ENCODE assay signal across 8 mouse cellular contexts in genomic region chr7:44901230-44901722, GRCm38 (mm10). TPM values are rescaled to one million over a fixed set of nuclear protein-coding genes. Genes with fewer than 3 reads are reported as not detected.
DNase-seq lines count a peak whose midpoint lies in the region; ATAC-seq and TF ChIP-seq lines count a peak whose summit lies in the region.

No protein-coding gene starts in this region.

- TF ChIP-seq CTCF in heart, postnatal 0 days (IDR thresholded peaks at IDR 0.05; ENCODE audit: low read depth), result no peak

- H3K4me1 ChIP-seq in heart, embryonic 14.5 days (ENCODE audit: control insufficient read depth in 2 of 2, insufficient read depth in 2 of 2, low read length in 2 of 2), result peaks cover 12 to 22% of the 10 kb centered on the region in 2 experiments
- H3K4me1 ChIP-seq in heart, postnatal 0 days (ENCODE audit: control insufficient read depth, insufficient read depth), result peaks cover 8% of the 10 kb centered on the region
- H3K4me1 ChIP-seq in limb, embryonic 15.5 days, result peaks cover 36% of the 10 kb centered on the region
- H3K4me1 ChIP-seq in midbrain, embryonic 15.5 days, result peaks cover 33% of the 10 kb centered on the region

- ATAC-seq in heart, embryonic 14.5 days (ENCODE audit: insufficient number of reproducible peaks, insufficient read depth, low FRiP score, low read depth), result no peak
- ATAC-seq in heart, postnatal 0 days (ENCODE audit: insufficient read depth, low read depth), result peak; percentile 38; the same call in 1 of the 2 replicates
- ATAC-seq in limb, embryonic 15.5 days (ENCODE audit: insufficient number of reproducible peaks, low FRiP score, low TSS enrichment, low read depth), result no peak
- 0 out of 2 replicates have a peak, but pooled peaks have one; percentile 7 for ATAC-seq in midbrain, embryonic 15.5 days (replicated peaks)

- no peak overlapping the region for H3K9ac ChIP-seq in heart, embryonic 14.5 days (ENCODE audit: low read length)
- no peak overlapping the region for H3K9ac ChIP-seq in heart, postnatal 0 days (replicated peaks; ENCODE audit: low read depth, low read length)
- H3K9ac ChIP-seq in limb, embryonic 15.5 days, result no peak overlapping the region
- no peak overlapping the region for H3K9ac ChIP-seq in midbrain, embryonic 15.5 days

- DNase-seq in heart, postnatal 10 days, result no peak
- peak; percentile 62 for DNase-seq in brain, adult 2 months (ENCODE audit: low read depth, low spot score)
- peak; percentile 60 for DNase-seq in heart, postnatal 0 days (ENCODE audit: low spot score)
- peak; percentile 79 for DNase-seq in thymus, postnatal 25 days
- DNase-seq in cerebellum, adult 9-10 months, result no peak

- H3K9me3 ChIP-seq in heart, embryonic 14.5 days (ENCODE audit: control insufficient read depth, low read length), result no peaks in the 10 kb centered on the region
- H3K9me3 ChIP-seq in heart, postnatal 0 days (replicated peaks; ENCODE audit: control insufficient read depth, low read length), result no peaks in the 10 kb centered on the region
- no peaks in the 10 kb centered on the region for H3K9me3 ChIP-seq in limb, embryonic 15.5 days
- H3K9me3 ChIP-seq in midbrain, embryonic 15.5 days, result no peaks in the 10 kb centered on the region

- H3K4me3 ChIP-seq in heart, embryonic 14.5 days (ENCODE audit: control insufficient read depth in 1 of 2, insufficient read depth in 1 of 2, low read depth in 1 of 2, low read length in 2 of 2), result peak overlapping the region; percentile 13 to 28
- H3K4me3 ChIP-seq in heart, postnatal 0 days (ENCODE audit: low read depth, low read length), result peak overlapping the region; percentile 28
- peak overlapping the region; percentile 29 for H3K4me3 ChIP-seq in limb, embryonic 15.5 days
- no peak overlapping the region for H3K4me3 ChIP-seq in midbrain, embryonic 15.5 days

- WGBS in heart, embryonic 14.5 days, result 11% methylated on average over 21 of the region's 21 CpGs
- 20% methylated on average over 21 of the region's 21 CpGs for WGBS in heart, postnatal 0 days
- 17% methylated on average over 21 of the region's 21 CpGs for WGBS in limb, embryonic 15.5 days
- 21% methylated on average over 21 of the region's 21 CpGs for WGBS in midbrain, embryonic 15.5 days

- H3K27me3 ChIP-seq in heart, embryonic 14.5 days (ENCODE audit: control insufficient read depth, insufficient read depth, low read length), result no peaks in the 10 kb centered on the region
- H3K27me3 ChIP-seq in heart, postnatal 0 days (ENCODE audit: control insufficient read depth, insufficient read depth, low read length), result no peaks in the 10 kb centered on the region
- H3K27me3 ChIP-seq in limb, embryonic 15.5 days, result no peaks in the 10 kb centered on the region
- no peaks in the 10 kb centered on the region for H3K27me3 ChIP-seq in midbrain, embryonic 15.5 days (replicated peaks)

- peaks cover 74% of the 10 kb centered on the region for H3K36me3 ChIP-seq in heart, embryonic 14.5 days (ENCODE audit: control insufficient read depth, insufficient read depth, low read length)
- peaks cover 62% of the 10 kb centered on the region for H3K36me3 ChIP-seq in heart, postnatal 0 days (replicated peaks; ENCODE audit: control insufficient read depth, insufficient read depth, low read length)
- H3K36me3 ChIP-seq in limb, embryonic 15.5 days, result peaks cover 65% of the 10 kb centered on the region
- H3K36me3 ChIP-seq in midbrain, embryonic 15.5 days (replicated peaks), result peaks cover 41% of the 10 kb centered on the region

- peak overlapping the region; percentile 54 for H3K4me2 ChIP-seq in heart, embryonic 14.5 days (ENCODE audit: low read length)
- H3K4me2 ChIP-seq in heart, postnatal 0 days (ENCODE audit: low read depth, low read length), result peak overlapping the region; percentile 53
- peak overlapping the region; percentile 41 for H3K4me2 ChIP-seq in limb, embryonic 15.5 days
- H3K4me2 ChIP-seq in midbrain, embryonic 15.5 days, result peak overlapping the region; percentile 35

- TF ChIP-seq EP300 in heart, postnatal 0 days (IDR thresholded peaks at IDR 0.05; ENCODE audit: low read depth), result no peak

- intact Hi-C loops in heart, postnatal 10 days (cut with DNase I), result no loop called here

- H3K27ac ChIP-seq in heart, embryonic 14.5 days (replicated peaks in 1 of 2; ENCODE audit: control insufficient read depth in 1 of 2, insufficient read depth in 1 of 2, low read depth in 2 of 2, low read length in 2 of 2), result peak overlapping the region in 1 of 2 experiments; percentile 10; a peak in 1 of 4 replicates
- H3K27ac ChIP-seq in heart, postnatal 0 days (ENCODE audit: low read depth), result peak overlapping the region; percentile 18; the same call in 1 of the 2 replicates
- peak overlapping the region; percentile 79 for H3K27ac ChIP-seq in limb, embryonic 15.5 days
- peak overlapping the region; percentile 13; the same call in 1 of the 2 replicates for H3K27ac ChIP-seq in midbrain, embryonic 15.5 days

RNA-seq across cellular contexts. Expression of gene Fuz, which starts 5.4 kb away (rescaled TPM):
- 11.9 and 14.5 TPM in 2 replicates for polyA plus RNA-seq in heart, embryonic 14.5 days (2014; fragmentation: Nextera tagmentation; extraction: Ambion mirVana)
- total RNA-seq in heart, postnatal 10 days (2021), result 10 to 100 TPM; 12.2 to 18.2 TPM
- 25.0 and 50.8 TPM in 2 replicates for total RNA-seq in heart, postnatal 0 days (2014; rRNA removed; ENCODE audit: low replicate concordance)
- 10.0 and 12.0 TPM in 2 replicates for polyA plus RNA-seq in heart, postnatal 0 days (2015; fragmentation: Nextera tagmentation; extraction: Ambion mirVana)
- polyA plus RNA-seq in limb, embryonic 15.5 days (2015; fragmentation: Nextera tagmentation; extraction: Ambion mirVana), result 22.8 and 24.2 TPM in 2 replicates
- 20.3 and 22.9 TPM in 2 replicates for polyA plus RNA-seq in midbrain, embryonic 15.5 days (2015; fragmentation: Nextera tagmentation; extraction: Ambion mirVana)

RNA-seq across cellular contexts. Expression of gene Med25, which starts 8.8 kb away (rescaled TPM):
- polyA plus RNA-seq in heart, embryonic 14.5 days (2014; fragmentation: Nextera tagmentation; extraction: Ambion mirVana), result 52.6 and 59.5 TPM in 2 replicates
- 10 to 100 TPM; 67.7 to 77.1 TPM for total RNA-seq in heart, postnatal 10 days (2021)
- 112 and 136 TPM in 2 replicates for total RNA-seq in heart, postnatal 0 days (2014; rRNA removed; ENCODE audit: low replicate concordance)
- 69.0 and 73.3 TPM in 2 replicates for polyA plus RNA-seq in heart, postnatal 0 days (2015; fragmentation: Nextera tagmentation; extraction: Ambion mirVana)
- 103 and 109 TPM in 2 replicates for polyA plus RNA-seq in limb, embryonic 15.5 days (2015; fragmentation: Nextera tagmentation; extraction: Ambion mirVana)
- 179 TPM in 2 replicates for polyA plus RNA-seq in midbrain, embryonic 15.5 days (2015; fragmentation: Nextera tagmentation; extraction: Ambion mirVana)

RNA-seq across cellular contexts. Expression of gene Ap2a1, which starts 28.0 kb away (rescaled TPM):
- 54.0 and 58.8 TPM in 2 replicates for polyA plus RNA-seq in heart, embryonic 14.5 days (2014; fragmentation: Nextera tagmentation; extraction: Ambion mirVana)
- total RNA-seq in heart, postnatal 10 days (2021), result 10 to 100 TPM; 90.9 to 91.1 TPM
- 63.1 and 99.0 TPM in 2 replicates for total RNA-seq in heart, postnatal 0 days (2014; rRNA removed; ENCODE audit: low replicate concordance)
- polyA plus RNA-seq in heart, postnatal 0 days (2015; fragmentation: Nextera tagmentation; extraction: Ambion mirVana), result 36.2 and 37.1 TPM in 2 replicates
- polyA plus RNA-seq in limb, embryonic 15.5 days (2015; fragmentation: Nextera tagmentation; extraction: Ambion mirVana), result 68.8 and 71.9 TPM in 2 replicates
- polyA plus RNA-seq in midbrain, embryonic 15.5 days (2015; fragmentation: Nextera tagmentation; extraction: Ambion mirVana), result 122 and 140 TPM in 2 replicates

RNA-seq across cellular contexts. Expression of gene Ptov1, which starts 31.7 kb away (rescaled TPM):
- 279 and 310 TPM in 2 replicates for polyA plus RNA-seq in heart, embryonic 14.5 days (2014; fragmentation: Nextera tagmentation; extraction: Ambion mirVana)
- 100 to 1,000 TPM; 189 to 196 TPM for total RNA-seq in heart, postnatal 10 days (2021)
- 335 and 364 TPM in 2 replicates for total RNA-seq in heart, postnatal 0 days (2014; rRNA removed; ENCODE audit: low replicate concordance)
- 246 and 248 TPM in 2 replicates for polyA plus RNA-seq in heart, postnatal 0 days (2015; fragmentation: Nextera tagmentation; extraction: Ambion mirVana)
- 286 and 373 TPM in 2 replicates for polyA plus RNA-seq in limb, embryonic 15.5 days (2015; fragmentation: Nextera tagmentation; extraction: Ambion mirVana)
- polyA plus RNA-seq in midbrain, embryonic 15.5 days (2015; fragmentation: Nextera tagmentation; extraction: Ambion mirVana), result 517 and 553 TPM in 2 replicates

RNA-seq across cellular contexts. Expression of gene Tsks, which starts 41.7 kb away (rescaled TPM):
- polyA plus RNA-seq in heart, embryonic 14.5 days (2014; fragmentation: Nextera tagmentation; extraction: Ambion mirVana), result not detected in 2 replicates
- not detected for total RNA-seq in heart, postnatal 10 days (2021)
- not detected in 2 replicates for total RNA-seq in heart, postnatal 0 days (2014; rRNA removed; ENCODE audit: low replicate concordance)
- 0.16 and 0.27 TPM in 2 replicates for polyA plus RNA-seq in heart, postnatal 0 days (2015; fragmentation: Nextera tagmentation; extraction: Ambion mirVana)
- 0.17 TPM in 1 of 2 replicates, not detected in the other for polyA plus RNA-seq in limb, embryonic 15.5 days (2015; fragmentation: Nextera tagmentation; extraction: Ambion mirVana)
- polyA plus RNA-seq in midbrain, embryonic 15.5 days (2015; fragmentation: Nextera tagmentation; extraction: Ambion mirVana), result 0.11 and 0.21 TPM in 2 replicates

Comparison
In these comparisons a context has a peak if more than half of its experiments do, and no peak if none do; other contexts are left out.
1. ATAC-seq: peak in heart, postnatal 0 days (single experiment) and midbrain, embryonic 15.5 days (single experiment); none in heart, embryonic 14.5 days (single experiment) and limb, embryonic 15.5 days (single experiment).
2. DNase-seq: peak in brain, adult 2 months (single experiment), heart, postnatal 0 days (single experiment) and thymus, postnatal 25 days (single experiment); none in heart, postnatal 10 days (0 of 2) and cerebellum, adult 9-10 months (single experiment).
3. Peak in every context shown above with its lines, with median percentiles within 50 percentile points of each other: H3K4me2 ChIP-seq.